Mouse (Mus musculus): ENCODE results near the gene Cox8b.
A peak's percentile ranks its signal among the peaks of the same experiment; 100 is the strongest.

GRCm38 (mm10) chr7:140908634-140909107, 8.4 kb upstream of the Cox8b start:
- TF ChIP-seq CTCF (IDR thresholded peaks at IDR 0.05) (peak; percentile 89), EP300 (IDR thresholded peaks at IDR 0.05) (no peak)
